Mouse (Mus musculus) stomach, embryonic 14.5 days (tissue): ENCODE results near the gene Tbc1d10a. TPM values are rescaled to one million over a fixed set of nuclear protein-coding genes. Genes with fewer than 3 reads are reported as not detected.
A peak's percentile ranks its signal among the peaks of the same experiment; 100 is the strongest.

Experiments
- ATAC-seq: fragments of 200-750 bp; cut with Nextera tagmentation; 2 replicates; pipeline ENCODE4 v1.8.0; 2017; ENCODE audit warnings: low read depth, moderate TSS enrichment; ENCODE audit not compliant: insufficient number of reproducible peaks, insufficient read depth, low FRiP score
- H3K27ac ChIP-seq: fragments of 300-500 bp; sonication (generic); 2 replicates; pipeline ENCODE4 v1.5.1; 2014; ENCODE audit warnings: mild to moderate bottlenecking, low read length, moderate library complexity, mixed read lengths
- H3K27me3 ChIP-seq: fragments of 300-500 bp; sonication (generic); 2 replicates; pipeline ENCODE4 v1.6.1; 2014; ENCODE audit warnings: low read length, control low read depth, mixed read lengths; ENCODE audit not compliant: control insufficient read depth, insufficient read depth
- H3K36me3 ChIP-seq: fragments of 300-500 bp; sonication (generic); 2 replicates; pipeline ENCODE4 v1.6.1; 2014; ENCODE audit warnings: mild to moderate bottlenecking, control low read depth, low read length, moderate library complexity, mixed read lengths; ENCODE audit not compliant: control insufficient read depth, insufficient read depth
- H3K4me1 ChIP-seq: fragments of 300-500 bp; sonication (generic); 2 replicates; pipeline ENCODE4 v1.6.1; 2014; ENCODE audit warnings: low read length, control low read depth, mixed read lengths; ENCODE audit not compliant: control insufficient read depth, insufficient read depth
- H3K4me2 ChIP-seq: fragments of 300-500 bp; sonication (generic); replicated peaks from 2 replicates; pipeline ENCODE4 v1.6.1; 2014; ENCODE audit warnings: low read depth, low read length, control low read depth
- H3K4me3 ChIP-seq: fragments of 300-500 bp; sonication (generic); 2 replicates; pipeline ENCODE4 v1.5.1; 2014; ENCODE audit warnings: low read depth, low read length, control low read depth
- H3K9ac ChIP-seq: fragments of 300-500 bp; sonication (generic); replicated peaks from 2 replicates; pipeline ENCODE4 v1.6.1; 2014; ENCODE audit warnings: low read depth, mild to moderate bottlenecking, control low read depth, low read length, moderate library complexity, mixed read lengths
- H3K9me3 ChIP-seq: fragments of 300-500 bp; sonication (generic); 2 replicates; pipeline ENCODE4 v1.6.1; 2016; ENCODE audit warnings: low read depth, low read length, control low read depth; ENCODE audit not compliant: control insufficient read depth
- WGBS: fragments of 180-500 bp; shearing (Covaris S2); extraction: QIAGEN DNeasy Blood & Tissue Kit; methylation state at CpG from one replicate; pipeline ENCODE4 v1.1.7; 2014; 5-methylcytosine and 5-hydroxymethylcytosine counted together
- polyA plus RNA-seq: library from polyadenylated mRNA; unstranded; fragments of >200 nt; fragmentation: Nextera tagmentation; extraction: Ambion mirVana; gene quantifications from 2 replicates; pipeline ENCODE4 v1.2.1, GENCODE M21; 2014

The Tbc1d10a gene
- polyA plus RNA-seq, 1 experiment from 2014 or later = 17.2 TPM

DNA sequence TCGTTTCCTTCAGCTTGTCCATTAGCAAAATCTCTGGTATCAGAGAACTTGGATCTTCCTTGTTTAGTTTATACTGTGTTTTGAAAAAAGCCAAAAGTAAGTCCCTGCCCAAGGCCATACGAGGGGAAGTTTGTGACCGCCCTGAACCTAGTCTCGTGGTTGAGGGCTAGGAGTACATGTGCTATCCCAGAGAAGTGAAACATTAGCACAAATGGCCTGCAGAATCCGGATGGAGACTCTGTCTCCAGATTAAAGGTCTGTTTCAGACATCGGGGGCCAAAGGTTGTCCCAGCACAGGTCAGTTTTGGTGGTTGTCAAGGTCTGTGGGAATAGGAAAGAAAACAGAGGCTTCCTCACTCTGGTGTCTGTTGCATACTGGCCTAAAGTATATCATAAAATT, 2.6 kb downstream of the Tbc1d10a start:
- Histone ChIP-seq H3K4me2 (no peak overlapping the region), H3K36me3 (no peaks in the 10 kb centered on the region), H3K4me3 (no peak overlapping the region), H3K9me3 (no peaks in the 10 kb centered on the region), H3K4me1 (peaks cover 11% of the 10 kb centered on the region), H3K27me3 (no peaks in the 10 kb centered on the region), H3K9ac (no peak overlapping the region), H3K27ac (no peak overlapping the region)
- ATAC-seq = no peak
- WGBS = 75% methylated on average over 6 of the region's 6 CpGs

DNA sequence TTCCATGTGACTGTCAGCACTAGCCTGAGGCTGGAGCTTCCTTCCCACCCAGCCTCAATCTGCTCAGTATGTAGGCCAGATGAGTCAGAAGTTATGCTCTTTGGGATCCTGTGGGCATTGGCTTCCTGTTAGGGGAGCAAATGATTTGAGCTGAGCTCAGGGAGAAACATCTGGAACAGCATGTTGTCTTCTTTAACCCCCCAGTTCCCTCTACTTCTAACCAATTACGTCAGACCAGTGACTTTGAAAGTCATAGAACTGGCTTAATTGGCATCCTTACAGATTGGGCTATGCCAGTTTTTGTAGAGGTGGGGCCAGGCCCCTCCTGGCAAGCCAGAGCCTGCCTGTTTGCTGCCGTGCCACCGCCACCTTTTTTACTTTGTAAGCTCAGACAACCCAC, 4.1 kb downstream of the Tbc1d10a start:
- Histone ChIP-seq H3K27me3 (no peaks in the 10 kb centered on the region), H3K9ac (no peak overlapping the region), H3K4me2 (no peak overlapping the region), H3K9me3 (no peaks in the 10 kb centered on the region), H3K27ac (no peak overlapping the region), H3K36me3 (no peaks in the 10 kb centered on the region), H3K4me3 (no peak overlapping the region), H3K4me1 (peaks cover 10% of the 10 kb centered on the region)
- no peak for ATAC-seq
- 67% methylated on average over 3 of the region's 3 CpGs for WGBS

DNA sequence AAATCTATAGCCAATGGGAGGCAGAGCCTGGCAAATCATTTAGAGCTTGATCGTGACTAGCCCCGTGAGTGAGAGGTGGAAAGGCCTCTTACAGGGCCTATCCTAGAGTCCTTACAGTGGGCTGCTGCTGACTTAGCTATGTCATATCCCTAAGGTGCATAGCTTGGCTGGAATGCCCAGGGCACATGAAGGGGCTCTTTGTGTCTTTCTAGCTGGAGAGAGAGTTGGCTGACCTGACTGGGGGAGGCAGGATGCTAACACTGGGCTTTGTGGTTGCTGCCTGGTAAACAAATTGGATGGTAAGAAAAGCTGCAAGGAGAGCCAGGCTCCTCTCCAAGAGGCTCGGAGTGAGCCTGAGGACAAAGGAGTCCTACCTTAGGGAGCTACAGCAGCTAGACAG, 6.2 kb downstream of the Tbc1d10a start:
- 77% methylated on average over 3 of the region's 3 CpGs for WGBS
- H3K4me1 ChIP-seq = peaks cover 5% of the 10 kb centered on the region

DNA sequence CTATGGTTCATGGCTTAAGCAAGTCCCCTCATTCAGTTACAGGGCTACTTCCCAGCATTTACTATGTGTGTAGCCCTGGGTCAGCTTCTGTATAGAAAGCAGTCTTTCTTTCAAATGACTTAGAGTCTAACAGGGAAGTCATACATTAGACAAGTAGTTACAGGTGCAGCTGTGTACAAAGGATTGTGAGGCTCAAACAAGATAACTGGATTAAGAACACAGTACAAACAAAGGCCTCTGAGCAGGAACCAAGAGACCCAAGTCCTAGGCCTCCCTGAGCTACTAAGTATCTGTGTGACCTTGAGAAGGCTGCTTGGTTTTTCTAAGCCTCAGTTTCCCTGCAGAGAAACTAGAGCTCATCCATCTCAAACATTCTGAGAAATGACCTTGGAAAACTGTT, 6.8 kb downstream of the Tbc1d10a start:
- peak overlapping the region; percentile 35; the same call in 1 of the 2 replicates for H3K27ac ChIP-seq
- H3K9me3 ChIP-seq = no peaks in the 10 kb centered on the region
- H3K4me3 ChIP-seq = no peak overlapping the region
- H3K4me1 ChIP-seq = 0 out of 2 replicates have a peak, but pooled peaks cover 3% of the 10 kb centered on the region
- 0 out of 2 replicates have a peak overlapping the region, but pooled peaks have one; percentile 1 for H3K4me2 ChIP-seq
- peak; percentile 56; the same call in 1 of the 2 replicates for ATAC-seq
- no peak overlapping the region for H3K9ac ChIP-seq
- no peaks in the 10 kb centered on the region for H3K36me3 ChIP-seq
- no peaks in the 10 kb centered on the region for H3K27me3 ChIP-seq

More for the DNA sequence above, 6.2 kb downstream of the Tbc1d10a start:
- Histone ChIP-seq H3K4me3 (no peak overlapping the region), H3K27me3 (no peaks in the 10 kb centered on the region), H3K4me2 (no peak overlapping the region), H3K9me3 (no peaks in the 10 kb centered on the region), H3K9ac (no peak overlapping the region), H3K36me3 (no peaks in the 10 kb centered on the region), H3K27ac (peak overlapping the region; percentile 35; the same call in 1 of the 2 replicates)
- ATAC-seq = no peak

DNA sequence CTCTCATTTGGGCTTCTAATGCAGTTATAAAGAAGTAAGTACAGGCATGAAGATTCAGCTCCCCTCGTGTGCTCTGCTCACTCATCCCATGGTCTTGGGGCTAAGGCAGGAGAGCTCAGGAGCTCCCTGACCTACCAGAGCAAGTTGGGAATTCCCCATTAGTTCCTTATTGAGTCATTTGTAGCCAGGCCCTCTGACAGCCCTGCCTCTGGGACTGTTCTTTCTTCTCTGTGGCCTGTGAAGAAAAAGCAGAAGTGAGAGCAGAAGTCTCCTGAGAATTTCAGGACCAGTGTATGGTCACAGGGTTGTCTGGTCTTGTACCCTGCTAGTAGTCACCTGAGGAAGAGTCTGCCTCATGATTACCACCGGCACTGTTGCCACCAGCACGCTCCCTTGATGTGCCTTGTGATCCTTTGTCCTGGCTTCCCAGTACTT, 9.0 kb downstream of the Tbc1d10a start:
- WGBS = 82% methylated on average over 3 of the region's 3 CpGs
- no peaks in the 10 kb centered on the region for H3K9me3 ChIP-seq
- no peak overlapping the region for H3K9ac ChIP-seq
- H3K4me2 ChIP-seq = no peak overlapping the region
- no peaks in the 10 kb centered on the region for H3K36me3 ChIP-seq
- H3K27me3 ChIP-seq = no peaks in the 10 kb centered on the region
- 0 out of 2 replicates have a peak, but pooled peaks cover 3% of the 10 kb centered on the region for H3K4me1 ChIP-seq
- ATAC-seq = no peak
- no peak overlapping the region for H3K27ac ChIP-seq
- no peak overlapping the region for H3K4me3 ChIP-seq

DNA sequence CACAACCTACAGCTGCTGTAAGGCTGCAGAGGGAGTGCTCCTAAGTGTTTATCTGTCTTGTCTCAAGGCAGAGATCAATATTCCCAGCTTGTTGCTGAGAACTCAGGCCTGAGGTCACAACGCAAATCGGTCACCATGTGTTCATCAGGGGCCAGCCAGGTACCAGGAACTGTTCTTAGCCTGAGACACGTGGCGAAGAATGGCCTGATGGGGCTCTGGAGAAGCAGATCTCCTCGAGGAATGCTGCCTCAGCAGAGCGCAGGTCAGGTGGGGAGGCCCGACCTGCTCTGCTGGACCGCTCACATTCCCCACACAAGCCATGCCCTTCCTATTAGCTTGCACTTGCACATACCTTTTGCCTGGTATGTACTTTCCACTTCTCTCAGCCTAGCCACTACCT, 10.0 kb downstream of the Tbc1d10a start:
- 48% methylated on average over 8 of the region's 8 CpGs for WGBS
- H3K27ac ChIP-seq = no peak overlapping the region
- peak; percentile 57; the same call in 1 of the 2 replicates for ATAC-seq

DNA sequence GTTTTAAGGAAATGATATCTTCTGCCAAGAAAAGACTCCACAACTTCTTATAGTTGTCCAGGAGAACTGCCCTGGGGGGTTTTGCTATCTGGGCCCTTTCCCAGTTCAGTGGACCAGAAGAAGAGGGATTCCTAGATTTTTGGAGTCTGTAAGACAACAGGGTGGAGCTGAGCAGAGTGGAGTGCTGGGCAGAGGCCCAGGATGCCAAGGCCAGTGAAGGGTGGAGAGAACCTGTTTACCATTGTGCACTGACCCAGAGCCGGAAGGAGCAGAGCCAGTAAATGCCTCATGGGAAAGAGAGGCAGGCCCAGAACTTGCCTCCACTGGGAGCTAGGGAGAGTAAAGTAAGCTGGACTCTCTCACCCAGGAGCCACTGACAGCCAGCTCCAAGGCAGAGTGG, 11.1 kb downstream of the Tbc1d10a start:
- Histone ChIP-seq H3K9ac (no peak overlapping the region), H3K27ac (no peak overlapping the region), H3K4me3 (no peak overlapping the region), H3K9me3 (no peaks in the 10 kb centered on the region), H3K4me2 (no peak overlapping the region), H3K27me3 (no peaks in the 10 kb centered on the region), H3K36me3 (no peaks in the 10 kb centered on the region), H3K4me1 (0 out of 2 replicates have a peak, but pooled peaks cover 2% of the 10 kb centered on the region)
- no peak for ATAC-seq
- WGBS = 77% methylated on average over 1 of the region's 1 CpGs

More for the DNA sequence above, 10.0 kb downstream of the Tbc1d10a start:
- Histone ChIP-seq H3K36me3 (no peaks in the 10 kb centered on the region), H3K9me3 (no peaks in the 10 kb centered on the region), H3K4me2 (no peak overlapping the region), H3K4me3 (no peak overlapping the region), H3K9ac (no peak overlapping the region), H3K27me3 (no peaks in the 10 kb centered on the region), H3K4me1 (0 out of 2 replicates have a peak, but pooled peaks cover 3% of the 10 kb centered on the region)

DNA sequence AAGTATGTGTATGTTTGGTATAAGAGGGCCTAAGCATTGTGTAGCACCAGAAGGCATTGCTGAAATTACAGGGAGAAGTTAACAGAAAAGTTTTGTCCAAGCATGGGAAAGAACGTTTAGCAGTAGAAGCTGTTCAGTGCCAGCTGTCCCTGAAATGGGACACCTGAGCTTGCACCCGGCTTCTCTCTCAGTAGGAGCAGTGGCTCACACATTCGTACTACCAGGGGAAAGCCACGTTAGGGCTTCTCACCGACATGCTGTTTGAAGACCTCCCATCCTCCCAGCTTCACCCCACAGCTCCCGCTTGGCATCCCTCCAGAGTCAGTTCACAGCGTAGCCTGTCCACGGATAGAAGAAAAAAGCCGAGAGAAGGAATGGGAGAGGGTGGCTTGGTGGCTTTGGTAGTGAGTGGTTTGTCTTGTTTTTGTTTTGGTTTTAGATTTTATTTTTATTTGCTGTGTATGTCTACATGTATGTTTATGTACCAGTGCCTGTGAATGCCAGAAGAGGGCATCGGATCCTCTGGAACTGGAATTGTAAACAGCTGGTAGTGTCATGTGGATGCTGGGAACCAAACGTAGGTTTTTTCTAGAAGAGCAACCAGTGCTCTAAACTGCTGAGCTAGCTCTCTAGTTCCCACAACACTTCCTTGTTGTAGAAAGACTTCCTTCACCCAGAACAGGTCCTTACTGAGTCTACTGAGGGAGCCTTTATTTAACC, 15.6 kb downstream of the Tbc1d10a start:
- H3K27ac ChIP-seq = no peak overlapping the region
- H3K9me3 ChIP-seq = no peaks in the 10 kb centered on the region
- ATAC-seq = no peak

More for the DNA sequence above, 15.6 kb downstream of the Tbc1d10a start:
- Histone ChIP-seq H3K9ac (no peak overlapping the region), H3K4me3 (no peak overlapping the region), H3K4me1 (peaks cover 3% of the 10 kb centered on the region; the same call in 1 of the 2 replicates), H3K27me3 (no peaks in the 10 kb centered on the region), H3K4me2 (no peak overlapping the region), H3K36me3 (no peaks in the 10 kb centered on the region; the same call in 1 of the 2 replicates)
- 55% methylated on average over 11 of the region's 11 CpGs for WGBS
